Comparison of ENCODE assay signal across 19 mouse cellular contexts in the genomic region with DNA sequence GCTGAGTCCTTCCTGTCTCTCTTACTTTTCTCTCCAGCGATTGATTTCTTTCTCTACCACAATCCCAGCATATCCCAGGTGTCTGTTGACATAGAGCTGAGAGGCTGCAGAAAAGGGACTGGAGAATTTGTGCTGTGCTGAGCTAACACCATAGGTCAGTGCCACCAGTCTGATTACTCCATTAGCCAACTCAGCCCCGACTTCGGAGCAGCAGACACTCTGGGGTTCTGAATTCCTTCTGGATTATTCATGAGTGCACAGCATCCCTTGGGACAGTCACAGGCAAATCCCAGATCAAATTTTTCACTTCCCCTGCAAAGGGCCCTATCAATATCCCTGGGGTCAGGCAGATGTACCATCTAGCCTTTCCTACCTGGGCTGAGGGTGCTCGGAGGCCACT.
"Had no signal": no experiment of that assay in that cellular context is flagged by ENCODE, and none has a peak within 500 bp of the region (broad histone marks: within the 10 kb centered on the region; RNA-seq: fewer than 3 reads in every experiment).

No protein-coding gene starts in this region.

- DNase-seq: lung, adult 18-20 months; lung, embryonic 14.5 days; lung, postnatal 10 days; lung, postnatal 4 days; midbrain, embryonic 14.5 days; retina, postnatal 1 day; right cerebral cortex, adult 18-20 months; right cerebral cortex, postnatal 25 days; right cerebral cortex, postnatal 4 days; spleen, adult 18-20 months; thymus, adult 18-20 months; thymus, postnatal 14 days; thymus, postnatal 36 days had no signal

- H3K27me3 ChIP-seq: midbrain, embryonic 12.5 days; neural tube, embryonic 13.5 days; neural tube, embryonic 15.5 days had no signal

- H3K36me3 ChIP-seq: midbrain, embryonic 10.5 days; midbrain, embryonic 12.5 days; neural tube, embryonic 13.5 days; neural tube, embryonic 15.5 days had no signal

- H3K9ac ChIP-seq: lung, embryonic 14.5 days; midbrain, embryonic 12.5 days; neural tube, embryonic 13.5 days; neural tube, embryonic 15.5 days had no signal

- ATAC-seq: midbrain, embryonic 16.5 days had no signal

- H3K4me3 ChIP-seq: midbrain, embryonic 10.5 days; midbrain, embryonic 12.5 days; myocyte; neural tube, embryonic 13.5 days; neural tube, embryonic 15.5 days had no signal

- H3K27ac ChIP-seq: midbrain, embryonic 10.5 days; midbrain, embryonic 12.5 days; neural tube, embryonic 13.5 days; neural tube, embryonic 15.5 days had no signal

- H3K4me2 ChIP-seq: lung, embryonic 14.5 days; midbrain, embryonic 12.5 days; neural tube, embryonic 13.5 days; neural tube, embryonic 15.5 days had no signal

- H3K4me1 ChIP-seq: midbrain, embryonic 10.5 days; midbrain, embryonic 12.5 days; neural tube, embryonic 13.5 days; neural tube, embryonic 15.5 days had no signal

- H3K9me3 ChIP-seq: midbrain, embryonic 10.5 days; midbrain, embryonic 12.5 days; neural tube, embryonic 13.5 days; neural tube, embryonic 15.5 days had no signal
